Mouse (Mus musculus) spleen, adult 18-20 months (tissue): ENCODE data around the gene Chst15.

Experiments used
- DNase-seq, 2 experiments: peaks; one replicate each; pipeline ENCODE4 v3.0.0; 2022; ENCODE audit warnings: mixed read lengths in 2 of 2

Gene Chst15

DNA sequence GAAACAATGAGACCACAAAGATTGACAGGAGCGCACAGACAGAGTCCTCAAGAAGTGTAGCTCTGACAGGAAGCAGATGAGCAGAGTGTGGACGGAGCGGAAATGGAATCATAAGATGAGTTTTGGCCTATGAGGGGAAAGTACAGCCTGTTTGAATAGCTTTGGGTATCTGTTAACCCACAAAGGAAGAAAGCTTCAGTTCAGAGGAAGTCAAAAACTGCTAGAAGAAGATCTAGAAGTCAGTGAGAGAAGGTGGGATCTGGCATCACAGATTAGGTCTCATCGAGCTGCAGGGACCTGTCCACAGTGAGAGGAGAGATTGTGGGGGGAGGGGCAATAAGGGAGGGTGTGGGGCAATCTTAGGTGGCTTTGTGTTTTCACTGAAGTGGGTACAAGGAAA is 18.3 kb upstream of the Chst15 start:
- DNase-seq = no peak

DNA sequence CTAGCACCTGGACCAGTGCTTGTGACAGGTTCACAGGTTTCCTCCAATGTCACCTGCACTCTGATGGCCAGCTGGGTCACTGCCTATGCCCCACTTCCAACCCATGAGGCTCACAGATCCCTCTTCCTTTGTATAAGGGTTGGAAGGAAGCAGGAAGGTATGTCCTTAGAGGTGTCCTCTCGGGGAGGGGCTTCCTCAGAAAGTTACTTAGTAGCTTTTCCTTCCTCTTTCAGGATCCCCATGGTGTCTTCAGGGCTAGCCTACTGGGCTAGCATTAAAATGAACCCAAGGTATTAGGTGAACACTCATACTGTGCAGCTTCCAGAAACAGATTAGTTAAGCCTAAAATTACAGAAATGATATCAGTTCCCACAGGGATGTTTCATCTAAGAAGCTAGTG is 16.1 kb upstream of the Chst15 start:
- no peak for DNase-seq

DNA sequence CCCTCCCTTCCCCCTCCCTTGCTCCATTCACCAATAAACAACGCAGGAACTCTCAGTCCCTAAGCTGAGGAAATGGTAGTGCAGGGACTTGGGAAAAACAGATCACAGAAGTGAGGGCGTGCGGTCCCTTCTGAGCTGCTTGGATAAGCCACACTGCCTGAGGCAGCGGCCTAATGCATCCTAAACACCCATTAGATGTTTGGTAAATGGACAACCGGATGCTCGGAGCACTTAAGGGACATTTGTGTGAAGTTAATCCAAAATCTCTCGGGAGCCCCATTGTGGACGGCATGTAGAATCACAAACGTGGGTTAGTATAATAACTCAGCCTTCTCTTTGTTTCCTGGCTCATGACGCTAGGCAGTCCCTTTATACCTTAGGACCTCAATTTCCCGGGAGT is 15.1 kb upstream of the Chst15 start:
- DNase-seq = no peak

DNA sequence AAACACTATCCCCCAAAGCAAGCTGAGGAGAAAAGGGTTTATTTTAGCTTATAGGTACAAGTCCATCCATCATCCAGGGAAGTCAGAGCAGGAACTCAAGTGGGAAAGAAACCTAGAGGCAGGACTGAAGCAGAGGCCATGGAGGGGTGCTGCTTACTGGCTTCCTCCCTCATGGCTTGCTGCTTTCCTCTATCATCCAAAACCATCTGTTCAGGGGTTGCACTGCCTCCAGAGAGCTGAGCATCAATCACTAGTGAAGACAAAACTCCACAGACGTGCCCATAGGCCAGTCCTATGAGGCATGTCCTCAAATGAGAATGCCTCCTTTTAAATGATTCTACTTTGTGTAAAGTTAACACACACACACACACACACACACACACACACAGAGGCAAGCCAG is 13.2 kb upstream of the Chst15 start:
- no peak for DNase-seq

DNA sequence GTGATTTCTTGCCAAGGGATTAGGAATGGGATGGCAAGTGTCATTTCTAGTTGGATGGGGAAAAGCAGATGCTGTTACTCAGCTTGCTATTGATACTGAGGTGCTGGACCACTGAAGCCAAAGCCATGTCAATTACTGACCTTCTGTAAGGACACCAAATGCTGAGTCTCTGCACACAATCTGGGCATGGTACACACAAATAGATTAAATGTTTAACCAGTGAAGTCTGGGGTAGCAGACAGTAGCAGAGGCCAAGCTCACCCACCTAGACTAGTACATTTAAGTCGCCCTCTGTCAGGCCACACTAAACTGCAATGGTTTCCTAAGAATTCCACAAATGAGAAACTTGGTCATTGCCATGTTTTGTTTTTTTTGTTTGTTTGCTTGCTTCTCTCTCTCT is 11.6 kb upstream of the Chst15 start:
- no peak for DNase-seq

DNA sequence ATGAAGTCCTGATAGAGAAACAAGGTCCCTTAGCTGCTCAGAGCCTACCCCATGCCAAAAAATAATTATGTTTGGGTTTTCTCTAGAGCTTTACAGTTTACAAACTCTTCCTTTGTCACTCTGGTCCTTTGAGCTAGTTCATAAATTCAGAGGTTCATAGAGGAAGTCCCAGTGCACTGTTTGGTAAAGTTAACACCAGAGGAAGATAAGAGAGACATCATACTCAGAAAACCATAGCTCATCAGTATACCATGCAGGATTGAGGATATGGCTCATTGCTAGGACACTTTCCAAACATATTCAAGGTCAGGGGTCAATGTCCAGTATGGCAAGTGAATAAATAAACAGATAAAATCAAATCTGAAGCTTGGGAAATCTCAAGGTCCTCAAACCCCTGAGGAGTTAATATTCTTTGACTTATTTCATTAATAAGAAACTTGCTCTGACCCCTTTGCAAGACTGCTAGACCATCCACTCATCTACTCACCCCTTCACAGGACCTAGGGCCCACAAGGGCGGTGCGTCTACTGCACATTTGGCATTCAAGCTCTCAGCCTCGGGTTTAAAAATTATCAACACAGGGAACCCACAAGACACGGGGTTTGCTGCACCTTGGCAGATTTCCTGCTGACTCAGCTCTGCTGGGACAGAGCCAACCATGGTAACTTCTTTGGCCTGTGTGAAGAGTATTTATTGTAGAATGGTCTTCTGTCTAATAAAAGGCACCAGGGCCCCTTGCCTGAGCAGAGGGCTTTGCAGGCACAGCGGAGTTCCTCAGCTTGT is 8.7 kb upstream of the Chst15 start:
- DNase-seq = no peak

DNA sequence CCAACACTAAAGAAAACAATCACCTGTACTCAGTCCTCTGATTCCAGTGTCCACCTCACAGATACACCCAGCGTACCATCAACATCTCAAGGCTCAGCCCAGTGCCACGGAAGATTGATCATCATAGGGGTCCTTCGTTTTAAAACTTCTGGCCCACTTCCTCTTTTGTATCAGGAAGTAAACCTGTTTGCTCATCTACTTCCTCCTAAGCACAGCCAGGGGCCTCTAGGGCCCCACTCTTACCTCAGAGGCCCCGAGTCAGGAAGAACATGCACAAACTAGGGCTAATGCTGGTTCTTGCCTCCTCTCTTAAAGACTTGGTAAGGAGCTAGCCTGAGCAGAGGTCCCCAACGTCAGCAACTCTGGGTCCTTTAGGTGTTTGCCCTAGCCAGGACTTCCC is 6.4 kb upstream of the Chst15 start:
- DNase-seq = peak; percentile 45 to 60

DNA sequence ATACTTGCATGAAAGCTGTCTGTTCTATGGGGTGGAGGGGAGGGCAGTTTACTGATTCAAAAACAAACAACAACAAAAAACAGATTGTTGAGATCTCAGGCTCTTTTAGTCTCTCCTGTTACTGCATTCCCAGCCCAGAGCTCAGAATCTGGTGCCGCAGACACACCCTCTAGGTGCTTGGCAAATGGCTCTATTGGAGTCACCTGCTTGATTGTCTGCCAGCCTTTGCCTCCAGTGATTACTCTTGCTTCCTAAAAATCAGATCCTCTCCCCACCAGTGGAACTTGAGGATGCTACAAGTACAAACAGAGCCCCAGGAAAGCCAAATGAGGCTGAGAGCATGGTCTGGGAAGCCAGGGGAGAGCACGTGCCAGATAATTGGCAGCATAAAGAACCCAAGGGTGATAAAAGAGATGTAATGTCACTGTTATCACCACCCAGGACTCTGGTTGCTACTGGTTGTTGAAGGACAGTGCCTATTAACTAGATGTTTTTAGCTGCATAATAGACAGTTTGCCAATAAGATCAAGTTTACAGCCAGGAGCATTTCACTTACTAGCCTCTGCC is 4.4 kb upstream of the Chst15 start:
- DNase-seq = no peak

DNA sequence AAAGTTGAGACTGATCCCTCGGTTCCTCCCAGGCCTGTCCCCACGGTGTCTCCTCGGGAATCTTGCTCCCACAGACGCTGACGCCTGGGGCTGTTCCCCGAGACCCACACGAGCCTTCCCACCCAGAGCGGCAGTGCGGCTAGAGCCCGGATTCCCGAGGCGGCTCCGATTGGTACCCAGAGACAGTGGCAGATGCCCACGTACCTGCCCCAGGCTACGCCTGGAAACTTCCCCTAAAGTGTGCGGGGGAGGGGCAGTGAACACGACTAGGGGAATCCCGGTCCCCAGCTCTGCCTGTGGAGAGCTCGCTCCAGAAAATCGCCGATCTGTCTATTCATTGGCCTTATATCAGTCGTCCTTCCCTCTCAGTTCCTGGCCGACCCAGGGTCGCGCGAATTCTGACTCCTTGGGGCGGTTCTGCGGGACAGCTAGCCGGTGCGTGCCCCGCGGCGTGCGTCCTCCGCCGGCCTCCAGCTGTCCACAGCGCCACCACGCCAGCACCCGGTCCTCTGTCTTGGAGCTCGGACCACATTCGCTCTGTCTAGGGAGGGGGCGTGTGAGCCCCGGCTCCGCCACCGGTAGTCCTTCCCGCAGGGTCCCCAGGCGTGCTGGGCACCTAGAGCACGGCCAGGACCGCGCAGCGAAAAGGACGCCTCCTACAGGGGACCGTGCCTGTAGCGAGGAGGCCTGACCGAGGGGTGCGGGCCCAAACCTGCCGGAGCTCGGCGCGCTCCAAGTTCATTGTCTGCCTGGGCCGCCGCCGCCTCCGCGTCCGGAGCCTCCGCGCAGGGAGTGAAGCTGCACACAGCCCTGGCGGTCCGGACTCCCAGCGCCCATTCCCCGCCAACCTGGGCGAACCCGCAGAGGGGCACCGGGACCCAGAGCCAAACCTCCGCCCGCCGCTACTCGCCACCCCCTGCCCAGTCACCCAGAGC is 660 bp downstream of the Chst15 start:
- peak; percentile 76 to 83 for DNase-seq

DNA sequence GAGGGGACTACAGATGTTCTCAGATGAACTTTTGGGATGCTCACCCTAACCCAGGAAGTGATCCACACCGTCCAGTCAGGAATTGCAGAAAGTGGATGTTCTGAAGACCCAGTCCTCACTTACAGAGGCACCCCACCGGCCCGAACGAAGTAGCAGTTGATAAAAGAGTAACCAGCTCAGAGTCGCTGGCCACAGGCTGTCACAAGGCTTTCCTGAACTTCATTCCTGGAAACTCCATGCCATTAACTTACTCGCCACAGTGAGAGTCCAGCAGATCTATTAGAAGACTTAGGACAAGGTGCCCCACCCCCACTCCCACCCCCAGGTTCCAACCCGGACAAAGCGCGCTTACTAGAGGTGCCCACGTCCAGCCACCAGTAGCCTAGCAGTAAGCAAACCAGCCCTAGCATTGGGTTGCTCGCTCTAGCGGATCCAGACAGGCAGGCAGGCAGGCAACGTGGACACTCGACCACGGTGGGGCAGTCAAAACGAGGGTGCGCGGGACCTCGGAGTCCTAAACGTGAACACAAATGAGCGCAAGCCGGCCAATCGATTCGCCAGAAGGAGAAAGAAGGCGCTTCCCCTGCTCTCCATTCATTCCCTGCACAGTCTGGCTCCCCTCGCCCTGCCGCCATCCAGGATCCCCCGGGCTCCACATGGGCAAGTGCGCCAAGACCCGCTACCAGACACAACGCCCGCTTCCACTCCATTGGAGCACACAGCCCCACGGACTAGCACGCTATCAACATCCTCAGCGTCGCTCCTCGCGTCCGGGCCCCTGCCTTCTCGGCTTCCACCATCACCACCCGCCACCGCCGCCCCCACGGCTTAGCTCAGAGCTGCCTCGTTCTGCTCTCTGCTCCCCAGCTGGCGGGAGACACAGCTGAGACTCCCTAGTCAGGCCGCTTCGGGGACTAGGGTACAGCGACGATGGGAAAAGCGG is 1.6 kb downstream of the Chst15 start:
- DNase-seq = peak; percentile 63 to 68

DNA sequence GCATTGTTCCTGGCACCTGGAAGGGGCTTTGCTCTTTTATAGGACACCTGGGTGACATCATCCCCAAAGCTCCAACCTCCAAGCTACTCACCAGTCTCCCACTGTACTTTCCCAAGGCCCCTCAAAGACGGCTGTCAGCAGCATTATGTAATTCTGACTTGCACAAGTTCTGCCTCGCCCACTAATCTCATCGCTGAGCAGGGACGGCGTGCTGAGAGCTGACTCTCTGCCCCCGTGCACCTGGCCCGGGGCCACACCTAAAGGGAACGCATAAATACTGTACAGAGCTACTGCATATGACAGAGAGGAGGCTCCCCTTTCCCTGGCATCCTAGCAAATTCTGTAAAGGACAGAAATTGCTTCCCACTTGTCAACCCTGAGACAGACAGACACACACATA is 4.6 kb downstream of the Chst15 start:
- DNase-seq = no peak

DNA sequence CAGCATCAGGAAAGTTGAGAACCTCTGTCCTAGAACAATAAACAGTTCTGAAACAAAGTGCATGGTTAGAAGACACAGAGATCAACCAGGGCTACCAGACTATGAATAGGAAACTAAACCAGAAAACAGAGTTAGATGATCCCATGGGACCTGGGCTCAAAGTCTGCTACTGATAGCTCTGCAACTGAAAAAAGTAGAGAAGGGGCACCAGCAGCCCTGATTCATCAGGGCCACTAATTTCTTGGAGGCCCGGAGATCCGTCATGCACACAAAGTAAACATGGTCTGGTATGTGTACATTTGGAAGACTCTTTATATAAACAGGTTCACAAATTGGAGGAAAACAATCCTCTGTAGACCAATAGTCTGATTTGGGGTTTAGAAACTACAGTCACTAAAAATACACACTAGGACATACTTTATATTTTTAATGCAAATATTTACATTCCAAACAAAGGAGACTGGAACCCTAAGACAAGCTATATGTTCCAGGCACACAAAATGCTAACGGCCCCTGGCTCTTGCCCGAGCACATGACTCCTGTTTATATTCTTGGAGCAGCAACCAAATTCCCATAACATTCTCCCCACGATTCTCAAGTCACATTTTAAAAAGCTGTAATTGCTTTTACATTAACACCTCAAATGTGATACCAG is 8.4 kb downstream of the Chst15 start:
- DNase-seq = no peak

DNA sequence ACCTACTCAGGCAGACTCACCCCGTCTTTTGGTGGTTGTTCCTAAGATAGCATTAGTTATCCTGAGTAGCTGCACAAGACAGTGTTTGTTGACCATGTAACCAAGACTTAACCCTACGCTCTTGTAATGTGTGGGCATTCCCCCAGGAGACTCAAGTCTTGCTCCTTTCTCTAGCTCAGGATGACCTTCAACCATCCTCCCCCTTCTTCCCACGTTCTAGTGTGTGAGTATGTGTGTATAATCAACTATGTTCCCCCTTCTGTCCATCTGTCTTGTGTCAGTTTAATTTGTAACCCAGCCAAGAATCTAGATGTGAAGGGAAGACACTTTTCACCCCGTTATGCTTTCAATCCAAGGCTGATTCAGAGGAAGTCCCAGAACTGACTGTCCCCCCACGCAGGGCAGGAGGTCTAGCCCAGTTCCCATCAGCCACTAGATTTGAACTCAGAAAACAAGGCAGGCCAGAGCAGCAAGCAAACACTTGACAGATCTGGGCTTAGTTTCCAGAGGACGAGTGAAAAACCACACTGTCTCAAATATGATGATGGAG is 9.2 kb downstream of the Chst15 start:
- no peak for DNase-seq

DNA sequence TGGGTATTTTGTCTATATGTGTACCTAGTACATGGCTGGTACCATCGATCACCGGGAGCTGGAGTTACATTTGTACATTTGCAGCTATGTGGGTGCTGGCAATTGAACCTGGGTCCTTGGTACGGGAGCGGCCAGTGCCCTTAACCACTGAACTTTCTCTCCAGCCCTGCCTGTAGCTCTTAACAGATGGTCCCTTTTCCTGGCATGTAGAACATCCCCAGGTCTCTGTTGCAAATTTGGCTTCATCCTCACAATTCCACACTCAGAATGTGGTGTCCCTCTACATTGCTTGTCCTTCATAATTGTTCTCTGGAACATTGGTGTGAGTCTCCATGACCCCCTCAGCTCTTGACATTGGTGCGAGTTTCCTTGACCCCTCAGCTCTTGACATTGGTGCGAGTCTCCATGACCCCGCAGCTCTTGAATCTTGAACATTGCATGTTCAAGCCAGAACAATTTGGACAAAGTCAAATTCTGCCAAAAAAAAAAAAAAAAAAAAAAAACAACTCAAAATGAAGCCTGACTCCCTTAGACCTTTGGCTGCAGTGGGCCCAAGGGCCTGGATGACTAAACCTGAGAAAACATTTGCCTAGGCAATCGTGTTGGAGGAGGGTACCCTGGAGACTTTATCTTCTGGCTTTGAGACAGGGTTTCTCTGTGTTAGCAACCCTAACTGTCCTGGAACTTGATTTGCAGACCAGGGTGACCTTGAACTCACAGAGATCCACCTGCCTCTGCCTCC is 10.2 kb downstream of the Chst15 start:
- DNase-seq = no peak

DNA sequence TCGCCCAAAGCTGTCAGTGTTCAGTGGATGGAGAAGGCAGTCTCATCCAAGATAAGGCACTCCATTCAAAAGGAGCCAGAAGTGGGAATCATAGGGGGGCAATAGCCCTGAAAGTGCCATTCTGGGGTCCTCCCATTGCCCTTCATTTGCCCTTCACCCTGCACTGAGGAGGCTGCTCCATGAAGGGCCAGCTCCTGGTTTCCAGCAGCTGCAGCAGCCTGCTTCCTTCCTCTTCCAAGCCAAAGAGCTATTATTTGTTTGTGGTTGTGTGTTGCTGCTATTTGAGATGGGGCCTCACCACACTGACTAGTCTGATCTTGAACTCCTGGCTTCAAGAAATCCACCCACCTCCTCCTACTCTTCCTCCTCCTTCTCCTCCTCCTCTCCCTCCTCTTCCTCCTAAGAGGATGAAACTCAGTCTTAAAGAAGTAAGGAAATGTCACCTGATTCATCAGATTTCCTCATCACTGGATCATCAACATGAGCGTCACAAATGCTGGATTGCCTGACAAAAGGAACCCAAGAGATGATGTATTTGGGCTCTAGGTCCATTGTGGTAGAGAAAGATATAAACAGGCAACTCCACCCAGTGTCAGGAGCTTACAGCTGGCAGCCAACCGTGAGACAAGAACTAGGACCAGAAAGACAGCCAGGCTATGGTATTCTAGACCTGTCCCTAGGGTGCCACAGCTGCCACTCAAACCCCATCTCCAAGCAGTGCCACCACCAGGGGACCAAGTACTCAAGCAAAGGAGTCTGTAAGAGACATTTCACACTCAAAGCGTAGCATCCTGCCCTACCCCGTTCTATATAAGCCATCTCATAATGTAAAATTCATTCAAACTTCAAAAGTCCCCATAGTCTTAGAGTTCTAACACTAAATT is 11.3 kb downstream of the Chst15 start:
- peak in 1 of 2 experiments; percentile 44 for DNase-seq

DNA sequence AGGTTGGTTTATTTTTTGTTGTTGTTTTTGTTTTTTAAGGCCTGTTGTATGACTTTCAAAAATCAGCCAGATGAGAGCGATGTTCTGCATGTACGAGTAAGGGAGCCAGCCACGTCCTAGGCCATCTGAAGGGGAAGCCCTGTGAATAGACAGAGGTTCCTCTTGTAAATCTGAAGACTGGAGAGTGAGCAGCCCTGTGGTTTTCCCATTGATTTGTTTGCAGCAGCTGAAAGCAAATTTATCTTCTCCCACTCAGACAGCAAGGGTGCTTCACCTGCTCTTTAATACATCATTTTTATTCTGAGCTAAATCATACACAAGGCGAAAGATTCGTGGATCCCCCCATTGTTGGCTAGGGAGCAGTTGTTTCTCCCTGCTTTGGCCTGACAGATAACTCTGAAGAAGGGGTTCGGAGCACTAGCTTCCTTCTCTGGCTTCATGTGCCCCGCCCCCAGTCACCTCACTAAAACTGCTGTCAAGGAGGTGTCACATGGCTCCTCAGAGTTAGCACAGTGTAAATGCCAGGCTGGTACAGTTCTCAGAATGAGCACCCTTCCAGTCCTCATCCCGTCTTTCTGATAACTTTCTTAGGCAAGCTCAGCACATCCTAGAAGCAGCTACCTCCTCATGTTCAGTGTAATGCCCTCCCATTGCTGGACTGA is 12.5 kb downstream of the Chst15 start:
- DNase-seq = no peak

DNA sequence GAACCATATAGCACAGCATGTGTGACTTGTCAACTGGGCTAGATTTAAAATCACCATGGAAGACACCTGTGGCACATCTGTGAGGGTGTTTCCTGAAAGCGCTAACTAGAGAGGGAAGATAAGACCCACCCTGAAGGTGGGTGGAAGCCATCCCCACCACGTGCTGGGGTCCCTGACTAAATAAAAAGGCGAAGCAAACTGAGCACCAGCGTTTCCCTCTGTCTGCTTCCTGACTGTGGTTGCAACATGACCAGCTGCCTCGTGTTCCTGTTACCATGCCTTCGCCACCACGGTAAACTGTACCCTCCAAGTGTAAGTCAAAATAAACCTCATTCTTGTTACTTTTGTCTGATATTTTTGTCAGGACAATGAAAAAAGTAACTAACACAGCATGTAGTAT is 13.0 kb downstream of the Chst15 start:
- DNase-seq = no peak

DNA sequence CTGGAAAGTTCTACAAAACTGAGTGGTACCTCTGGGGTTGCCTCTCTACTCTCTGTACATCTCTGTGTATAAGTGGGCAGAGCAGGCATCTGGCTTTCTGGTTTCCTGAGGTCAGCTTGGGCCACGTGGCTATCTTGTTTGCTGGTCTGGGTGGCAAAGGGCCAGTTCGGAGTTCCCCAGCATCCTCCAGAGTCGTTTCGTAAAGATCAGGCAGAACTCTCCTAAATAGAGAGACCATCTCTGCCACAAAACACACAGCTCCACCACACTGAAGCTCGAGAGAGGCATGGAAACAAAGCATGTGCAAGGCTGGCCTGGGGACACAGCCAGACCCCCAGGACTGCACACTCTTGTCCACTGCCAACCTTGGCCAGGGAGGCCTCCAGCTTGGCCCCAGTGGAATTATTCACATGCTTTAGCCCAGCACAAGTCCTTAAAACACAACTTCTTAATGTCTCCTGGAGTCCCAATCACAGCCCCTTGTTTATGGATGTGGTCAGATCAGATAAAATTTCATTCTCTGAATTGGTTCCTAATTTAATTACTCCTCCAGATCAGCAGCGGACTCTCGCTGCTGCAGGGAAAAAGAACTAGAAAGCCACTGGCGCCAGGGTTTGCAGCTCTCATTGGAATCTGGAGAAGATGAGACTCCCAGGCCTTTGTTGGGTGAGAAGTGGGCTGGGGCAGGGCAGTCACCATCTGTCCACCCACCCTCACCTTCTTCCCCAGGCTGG is 14.4 kb downstream of the Chst15 start:
- no peak for DNase-seq
